Mouse (Mus musculus) kidney, embryonic 14.5 days (tissue): ENCODE data around the gene Aaas. TPM values are rescaled to one million over a fixed set of nuclear protein-coding genes. Genes with fewer than 3 reads are reported as not detected.
A peak's percentile ranks its signal among the peaks of the same experiment; 100 is the strongest.

ENCODE experiments used
- ATAC-seq: fragments of 200-750 bp; cut with Nextera tagmentation; 2 replicates; pipeline ENCODE4 v1.8.0; 2017; ENCODE audit warnings: moderate number of reproducible peaks, mild to moderate bottlenecking, moderate TSS enrichment, moderate library complexity; ENCODE audit not compliant: low FRiP score, low TSS enrichment
- H3K27ac ChIP-seq: fragments of 300-500 bp; sonication (generic); 2 replicates; pipeline ENCODE4 v1.5.1; 2014; ENCODE audit warnings: low read depth, mild to moderate bottlenecking, low read length, moderate library complexity, mixed read lengths
- H3K27me3 ChIP-seq: fragments of 300-500 bp; sonication (generic); 2 replicates; pipeline ENCODE4 v1.6.1; 2014; ENCODE audit warnings: mild to moderate bottlenecking, low read length; ENCODE audit not compliant: control insufficient read depth, insufficient read depth
- H3K36me3 ChIP-seq: fragments of 300-500 bp; sonication (generic); 2 replicates; pipeline ENCODE4 v1.6.1; 2014; ENCODE audit warnings: low read length, mixed read lengths; ENCODE audit not compliant: control insufficient read depth, insufficient read depth
- H3K4me1 ChIP-seq: fragments of 300-500 bp; sonication (generic); 2 replicates; pipeline ENCODE4 v1.6.1; 2014; ENCODE audit warnings: low read length, mixed read lengths; ENCODE audit not compliant: control insufficient read depth, insufficient read depth
- H3K4me2 ChIP-seq: fragments of 300-500 bp; sonication (generic); replicated peaks from 2 replicates; pipeline ENCODE4 v1.6.1; 2014; ENCODE audit warnings: low read depth, mild to moderate bottlenecking, low read length
- H3K4me3 ChIP-seq: fragments of 300-500 bp; sonication (generic); 2 replicates; pipeline ENCODE4 v1.5.1; 2014; ENCODE audit warnings: mild to moderate bottlenecking, low read length
- H3K9ac ChIP-seq: fragments of 300-500 bp; sonication (generic); 2 replicates; pipeline ENCODE4 v1.6.1; 2014; ENCODE audit warnings: low read depth, mild to moderate bottlenecking, low read length, moderate library complexity
- H3K9me3 ChIP-seq: fragments of 300-500 bp; sonication (generic); 2 replicates; pipeline ENCODE4 v1.6.1; 2016; ENCODE audit warnings: low read length; ENCODE audit not compliant: control insufficient read depth
- WGBS: fragments of 180-500 bp; shearing (Covaris S2); extraction: QIAGEN DNeasy Blood & Tissue Kit; methylation state at CpG from one replicate; pipeline ENCODE4 v1.1.7; 2014; 5-methylcytosine and 5-hydroxymethylcytosine counted together
- polyA plus RNA-seq: library from polyadenylated mRNA; unstranded; fragments of >200 nt; fragmentation: Nextera tagmentation; extraction: Ambion mirVana; gene quantifications from 2 replicates; pipeline ENCODE4 v1.2.1, GENCODE M21; 2014

The Aaas gene
- polyA plus RNA-seq, 1 experiment from 2014 or later = 84.7 TPM

DNA sequence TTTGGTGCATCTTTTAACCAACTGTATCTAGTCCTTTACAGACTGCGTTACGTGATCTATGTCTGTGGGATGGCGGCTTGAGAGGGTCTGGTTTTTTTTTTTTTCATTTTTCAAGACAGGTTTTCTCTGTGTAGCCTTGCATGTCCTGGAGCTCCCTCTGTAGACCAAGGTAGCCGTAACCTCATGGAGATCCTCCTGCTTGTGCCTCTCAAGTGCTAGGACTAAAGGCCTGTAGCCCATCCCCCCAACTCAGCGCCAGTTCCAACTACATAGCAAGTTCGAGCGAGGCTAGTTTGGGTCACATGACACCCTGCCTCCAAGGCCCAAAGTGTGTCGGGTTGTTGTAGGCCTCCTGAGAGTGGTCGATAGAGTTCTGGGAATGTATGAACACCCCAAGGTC lies 41.9 kb downstream of the Aaas start:
- Histone ChIP-seq H3K36me3 (peaks cover 69% of the 10 kb centered on the region), H3K4me1 (no peaks in the 10 kb centered on the region), H3K27ac (no peak overlapping the region), H3K4me3 (no peak overlapping the region), H3K9me3 (no peaks in the 10 kb centered on the region), H3K9ac (no peak overlapping the region), H3K4me2 (no peak overlapping the region), H3K27me3 (no peaks in the 10 kb centered on the region)
- ATAC-seq = no peak
- 87% methylated on average over 9 of the region's 9 CpGs for WGBS

DNA sequence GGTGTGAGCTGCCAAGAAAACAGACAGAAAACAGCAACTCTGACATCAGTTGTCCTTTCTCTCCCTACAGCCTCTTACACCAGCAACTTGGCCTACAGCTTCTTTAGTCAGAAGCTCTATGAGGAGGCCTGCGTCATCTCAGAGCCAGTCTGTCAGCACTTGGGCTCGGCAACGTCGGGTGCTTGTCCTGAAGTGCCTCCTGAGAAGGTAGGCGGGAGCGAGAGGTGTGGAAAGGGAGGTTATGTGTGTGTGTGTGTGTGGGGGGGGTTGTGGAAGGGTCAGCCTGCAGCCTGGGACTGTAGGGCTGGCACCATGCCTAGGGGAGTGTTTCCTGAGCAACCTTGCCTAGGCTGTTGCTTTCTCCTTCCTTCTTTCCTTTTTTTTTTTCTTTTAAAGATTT lies 48.0 kb downstream of the Aaas start:
- Histone ChIP-seq H3K27ac (no peak overlapping the region), H3K4me1 (no peaks in the 10 kb centered on the region), H3K9me3 (no peaks in the 10 kb centered on the region), H3K36me3 (peaks cover 81% of the 10 kb centered on the region), H3K4me3 (no peak overlapping the region), H3K27me3 (no peaks in the 10 kb centered on the region), H3K9ac (no peak overlapping the region), H3K4me2 (no peak overlapping the region)
- ATAC-seq = no peak
- WGBS = 81% methylated on average over 6 of the region's 6 CpGs

DNA sequence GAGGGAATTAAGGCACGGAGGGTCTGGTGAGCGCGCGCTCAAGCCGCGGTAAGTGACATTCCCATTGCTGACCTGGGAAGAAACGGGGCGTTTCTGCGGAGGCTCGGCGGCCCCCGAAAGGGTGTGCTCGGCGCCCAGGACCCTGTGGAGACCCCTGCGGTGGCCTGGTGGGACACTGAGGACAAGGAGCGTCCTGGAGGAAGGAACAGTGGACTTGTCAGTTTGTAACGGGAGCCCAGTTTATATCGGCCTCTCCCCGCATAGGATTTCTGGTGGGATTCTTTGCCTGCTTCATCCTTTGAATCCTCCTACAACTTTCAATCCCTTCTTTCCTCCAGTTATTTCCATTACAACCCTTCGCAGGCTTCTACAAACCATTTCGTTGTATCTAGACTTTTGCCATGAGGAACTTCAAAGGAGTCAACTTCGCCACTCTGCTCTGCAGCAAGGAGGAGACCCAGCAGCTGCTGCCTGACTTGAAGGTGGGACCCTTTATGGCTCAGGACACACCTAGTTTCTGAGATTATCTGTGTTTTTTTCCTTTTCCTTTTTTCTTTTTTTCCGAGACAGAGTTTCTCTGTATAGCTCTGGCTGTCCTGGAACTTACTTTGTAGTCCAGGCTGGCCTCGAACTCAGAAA lies 54.1 kb downstream of the Aaas start:
- H3K9me3 ChIP-seq = no peaks in the 10 kb centered on the region
- 5% methylated on average over 24 of the region's 24 CpGs for WGBS
- H3K27ac ChIP-seq = no peak overlapping the region
- H3K27me3 ChIP-seq = no peaks in the 10 kb centered on the region
- H3K4me3 ChIP-seq = peak overlapping the region; percentile 72
- H3K4me2 ChIP-seq = peak overlapping the region; percentile 67
- peak overlapping the region; percentile 67 for H3K9ac ChIP-seq
- peaks cover 36% of the 10 kb centered on the region for H3K36me3 ChIP-seq
- no peaks in the 10 kb centered on the region for H3K4me1 ChIP-seq
- ATAC-seq = peak; percentile 69; the same call in 1 of the 2 replicates

DNA sequence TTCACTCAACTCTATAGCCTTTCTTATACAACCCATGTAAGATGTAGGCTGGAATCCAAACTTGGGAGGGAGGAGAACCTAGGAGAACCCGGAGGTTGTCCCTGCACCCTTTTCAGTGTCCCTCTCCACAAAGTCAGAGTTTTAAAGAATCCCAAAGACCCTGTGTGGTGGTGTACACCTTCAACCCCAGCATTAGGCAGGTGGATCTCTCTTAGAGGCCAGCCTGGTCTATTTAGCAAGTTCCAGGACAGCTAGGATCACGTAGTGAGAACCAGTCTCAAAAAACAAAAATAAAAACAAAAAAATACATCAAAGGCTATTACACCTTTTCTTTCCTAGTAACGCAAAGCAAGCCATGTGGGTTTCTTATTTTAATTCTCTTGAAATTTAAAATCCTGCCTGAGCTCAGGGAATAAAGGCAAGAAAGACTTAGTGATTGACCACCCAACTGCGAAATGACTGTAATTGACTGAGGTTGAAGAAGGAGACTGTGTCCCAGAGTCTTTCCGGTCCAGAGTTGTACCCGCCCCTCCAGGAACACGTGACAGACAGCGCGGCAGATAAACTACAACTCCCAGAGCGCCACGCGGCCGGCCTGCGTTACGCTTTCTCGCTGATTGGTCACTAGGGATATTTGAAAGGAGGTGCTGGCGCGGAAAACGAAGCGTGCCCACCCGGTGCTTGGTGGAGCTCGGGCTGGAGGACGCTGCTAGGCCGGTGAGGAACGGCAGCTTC lies 54.8 kb downstream of the Aaas start, which contains the start of gene Espl1:
Gene Espl1 (plus strand): TSS at position 634 of the 735 bp plus-strand sequence.
- Histone ChIP-seq H3K4me1 (no peaks in the 10 kb centered on the region), H3K27ac (no peak within 1 kb of the TSS), H3K9me3 (no peaks in the 10 kb centered on the region), H3K4me3 (peak within 1 kb of the TSS; percentile 72), H3K36me3 (peaks cover 30% of the 10 kb centered on the region), H3K9ac (peak within 1 kb of the TSS; percentile 67), H3K27me3 (no peaks in the 10 kb centered on the region), H3K4me2 (peak within 1 kb of the TSS; percentile 67)
- peak; percentile 98 for ATAC-seq
- 6% methylated on average over 25 of the region's 25 CpGs for WGBS

Other genes starting within 250 kb of the Aaas start
- 9.0 and 11.1 TPM in 2 replicates for gene Spryd3, start 214.5 kb downstream of the Aaas start, polyA plus RNA-seq
- gene Igfbp6, start 206.4 kb downstream of the Aaas start, polyA plus RNA-seq = 24.0 and 27.1 TPM in 2 replicates
- gene Soat2, start 200.2 kb downstream of the Aaas start, polyA plus RNA-seq = 0.11 and 0.28 TPM in 2 replicates
- 30.1 and 59.9 TPM in 2 replicates for gene Zfp740, start 147.5 kb downstream of the Aaas start, polyA plus RNA-seq
- gene Csad, start 146.0 kb downstream of the Aaas start, polyA plus RNA-seq = 50.6 and 68.1 TPM in 2 replicates
- 1.1 and 1.7 TPM in 2 replicates for gene Itgb7, start 118.8 kb downstream of the Aaas start, polyA plus RNA-seq
- 17.9 and 23.9 TPM in 2 replicates for gene Rarg, start 93.3 kb downstream of the Aaas start, polyA plus RNA-seq
- gene Gm9918, start 80.2 kb downstream of the Aaas start, polyA plus RNA-seq = 0.37 and 0.84 TPM in 2 replicates
- 53.7 and 65.3 TPM in 2 replicates for gene Mfsd5, start 71.3 kb downstream of the Aaas start, polyA plus RNA-seq
- gene Espl1, start 54.5 kb downstream of the Aaas start, polyA plus RNA-seq = 33.6 and 35.2 TPM in 2 replicates
- 481 and 576 TPM in 2 replicates for gene Pfdn5, start 24.7 kb downstream of the Aaas start, polyA plus RNA-seq
- 117 and 129 TPM in 2 replicates for gene Myg1, start 19.1 kb downstream of the Aaas start, polyA plus RNA-seq
- gene Sp7, start 16.4 kb upstream of the Aaas start, polyA plus RNA-seq = 1.0 and 2.0 TPM in 2 replicates
- gene Sp1, start 55.4 kb upstream of the Aaas start, polyA plus RNA-seq = 16.5 and 16.8 TPM in 2 replicates
- 0.51 and 0.95 TPM in 2 replicates for gene Amhr2, start 94.6 kb upstream of the Aaas start, polyA plus RNA-seq
- 87.7 and 92.6 TPM in 2 replicates for gene Prr13, start 108.3 kb upstream of the Aaas start, polyA plus RNA-seq
- gene Pcbp2, start 119.8 kb upstream of the Aaas start, polyA plus RNA-seq = 305 and 373 TPM in 2 replicates
- gene Gm10337, start 153.0 kb upstream of the Aaas start, polyA plus RNA-seq = not detected in 2 replicates
- gene Map3k12, start 166.3 kb upstream of the Aaas start, polyA plus RNA-seq = 12.2 and 14.8 TPM in 2 replicates
- gene Tarbp2, start 167.4 kb upstream of the Aaas start, polyA plus RNA-seq = 80.4 and 89.1 TPM in 2 replicates
- gene Npff, start 174.2 kb upstream of the Aaas start, polyA plus RNA-seq = 2.7 and 3.5 TPM in 2 replicates